Mouse (Mus musculus) MEL (cell line): ENCODE measurements around the gene Gm9803. TPM values are rescaled to one million over a fixed set of nuclear protein-coding genes. Genes with fewer than 3 reads are reported as not detected.
A peak's percentile ranks its signal among the peaks of the same experiment; 100 is the strongest.
"Not testable (repeated sequence)": the region's sequence is repeated elsewhere in the genome, so short reads cannot be mapped to it uniquely, and the experiment has no call there.

Source experiments
- DNase-seq: peaks from one replicate; pipeline ENCODE4 v3.0.0; 2011; ENCODE audit warnings: low read depth, low spot score
- H3K27ac ChIP-seq: 2 replicates; pipeline ENCODE4 v1.5.1; 2012; ENCODE audit warnings: low read depth, mild to moderate bottlenecking, control low read depth, low read length, moderate library complexity; ENCODE audit not compliant: control insufficient read depth
- H3K27me3 ChIP-seq, 2 experiments: fragments of 150-350 bp in 1 of 2; sonication (generic) in 1 of 2; 2 replicates each; pipeline ENCODE4 v1.6.1; 2012; ENCODE audit warnings: low read length in 2 of 2, mild to moderate bottlenecking in 2 of 2, improper control_type of control experiment in 1 of 2, moderate library complexity in 1 of 2; ENCODE audit not compliant: insufficient read depth in 2 of 2, control insufficient read depth in 1 of 2
- H3K36me3 ChIP-seq, 2 experiments: 2 replicates each; pipeline ENCODE4 v1.6.1; 2012 to 2014; ENCODE audit warnings: low read length in 2 of 2, improper control_type of control experiment in 1 of 2, inconsistent platforms in 1 of 2, mild to moderate bottlenecking in 1 of 2; ENCODE audit not compliant: insufficient read depth in 2 of 2, control insufficient read depth in 1 of 2
- H3K4me1 ChIP-seq, 2 experiments: fragments of 150-350 bp in 1 of 2; sonication (generic) in 1 of 2; 2 replicates each; pipeline ENCODE4 v1.6.1; 2012; ENCODE audit warnings: low read length in 2 of 2, improper control_type of control experiment in 1 of 2, mild to moderate bottlenecking in 1 of 2; ENCODE audit not compliant: insufficient read depth in 2 of 2, control insufficient read depth in 1 of 2
- H3K4me3 ChIP-seq, 2 experiments: fragments of 150-350 bp in 1 of 2; sonication (generic) in 1 of 2; 2 replicates each; pipeline ENCODE4 v1.5.1; 2012; ENCODE audit warnings: low read depth in 2 of 2, low read length in 2 of 2, mild to moderate bottlenecking in 2 of 2, moderate library complexity in 2 of 2, control low read depth in 1 of 2, improper control_type of control experiment in 1 of 2; ENCODE audit not compliant: control insufficient read depth in 1 of 2, insufficient read depth in 1 of 2
- H3K79me2 ChIP-seq: 2 replicates; pipeline ENCODE4 v1.6.1; 2012; ENCODE audit warnings: mild to moderate bottlenecking, low read length, moderate library complexity; ENCODE audit not compliant: control insufficient read depth, poor library complexity, insufficient read depth
- H3K9ac ChIP-seq: 2 replicates; pipeline ENCODE4 v1.6.1; 2012; ENCODE audit warnings: low read depth, mild to moderate bottlenecking, control low read depth, low read length, moderate library complexity; ENCODE audit not compliant: control insufficient read depth, poor library complexity, severe bottlenecking
- H3K9me3 ChIP-seq: fragments of 150-350 bp; sonication (generic); replicated peaks from 2 replicates; pipeline ENCODE4 v1.6.1; 2012; ENCODE audit warnings: mild to moderate bottlenecking, low read length, improper control_type of control experiment, moderate library complexity; ENCODE audit not compliant: insufficient read depth
- BHLHE40 ChIP-seq: IDR thresholded peaks from 2 replicates; pipeline ENCODE4 v1.6.1; 2012; ENCODE audit warnings: low read depth, mild to moderate bottlenecking, inconsistent platforms, low read length, improper control_type of control experiment, borderline replicate concordance
- CHD2 ChIP-seq: IDR thresholded peaks from 2 replicates; pipeline ENCODE4 v1.6.1; 2011; ENCODE audit warnings: low read length, improper control_type of control experiment
- CTCF ChIP-seq, 3 experiments: IDR thresholded peaks in 2 of 3; conservative IDR thresholded peaks in 1 of 3; 2 replicates each; pipeline ENCODE4 v1.5.1; 2011 to 2012; ENCODE audit warnings: low read length in 3 of 3, low read depth in 2 of 3, mild to moderate bottlenecking in 2 of 3, improper control_type of control experiment in 1 of 3, inconsistent platforms in 1 of 3, mixed read lengths in 1 of 3, moderate library complexity in 1 of 3; ENCODE audit not compliant: control insufficient read depth in 1 of 3, insufficient read depth in 1 of 3, poor library complexity in 1 of 3, severe bottlenecking in 1 of 3
- ELF1 ChIP-seq: IDR thresholded peaks from 2 replicates; pipeline ENCODE4 v1.6.1; 2014; ENCODE audit warnings: low read depth, mild to moderate bottlenecking, inconsistent platforms, low read length, improper control_type of control experiment, moderate library complexity
- ETS1 ChIP-seq: IDR thresholded peaks from 2 replicates; pipeline ENCODE4 v1.6.1; 2012; ENCODE audit warnings: low read depth, mild to moderate bottlenecking, inconsistent platforms, low read length, improper control_type of control experiment, moderate library complexity
- GABPA ChIP-seq: IDR thresholded peaks from 2 replicates; pipeline ENCODE4 v1.6.1; 2012; ENCODE audit warnings: low read depth, mild to moderate bottlenecking, inconsistent platforms, low read length, improper control_type of control experiment, moderate library complexity
- MAX ChIP-seq: IDR thresholded peaks from 2 replicates; pipeline ENCODE4 v1.6.1; 2011; ENCODE audit warnings: low read length, improper control_type of control experiment
- MEF2A ChIP-seq: IDR thresholded peaks from 2 replicates; pipeline ENCODE4 v1.6.1; 2014; ENCODE audit warnings: low read depth, mild to moderate bottlenecking, inconsistent platforms, low read length, improper control_type of control experiment; ENCODE audit not compliant: poor library complexity, insufficient replicate concordance, severe bottlenecking; ENCODE audit errors: extremely low read depth
- MXI1 ChIP-seq: IDR thresholded peaks from 2 replicates; pipeline ENCODE4 v1.6.1; 2011; ENCODE audit warnings: mild to moderate bottlenecking, low read depth, low read length, improper control_type of control experiment
- NELFE ChIP-seq: IDR thresholded peaks from 2 replicates; pipeline ENCODE4 v1.6.1; 2011; ENCODE audit warnings: low read depth, low read length, improper control_type of control experiment
- POLR2AphosphoS5 ChIP-seq: IDR thresholded peaks from 2 replicates; pipeline ENCODE4 v1.6.1; 2012; ENCODE audit warnings: low read depth, borderline replicate concordance, mild to moderate bottlenecking, inconsistent platforms, low read length, moderate library complexity, mixed read lengths
- RAD21 ChIP-seq: IDR thresholded peaks from 2 replicates; pipeline ENCODE4 v1.6.1; 2011; ENCODE audit warnings: mild to moderate bottlenecking, low read depth, low read length, improper control_type of control experiment
- RCOR1 ChIP-seq: IDR thresholded peaks from 2 replicates; pipeline ENCODE4 v1.6.1; 2012; ENCODE audit warnings: low read depth, mild to moderate bottlenecking, inconsistent platforms, low read length, improper control_type of control experiment
- SIN3A ChIP-seq: IDR thresholded peaks from 2 replicates; pipeline ENCODE4 v1.6.1; 2012; ENCODE audit warnings: low read length, improper control_type of control experiment, inconsistent platforms
- SMC3 ChIP-seq: IDR thresholded peaks from 2 replicates; pipeline ENCODE4 v1.6.1; 2011; ENCODE audit warnings: low read depth, low read length, improper control_type of control experiment
- TAL1 ChIP-seq: IDR thresholded peaks from 2 replicates; pipeline ENCODE4 v1.6.1; 2012; ENCODE audit warnings: mild to moderate bottlenecking, inconsistent platforms, low read length, moderate library complexity, mixed read lengths
- TBP ChIP-seq: IDR thresholded peaks from 2 replicates; pipeline ENCODE4 v1.8.0; 2011; ENCODE audit warnings: low read depth, low read length, improper control_type of control experiment
- TCF12 ChIP-seq: IDR thresholded peaks from 2 replicates; pipeline ENCODE4 v1.6.1; 2014; ENCODE audit warnings: low read depth, mild to moderate bottlenecking, inconsistent platforms, low read length, improper control_type of control experiment, moderate library complexity
- UBTF ChIP-seq: IDR thresholded peaks from 2 replicates; pipeline ENCODE4 v1.6.1; 2012; ENCODE audit warnings: low read depth, mild to moderate bottlenecking, inconsistent platforms, low read length, improper control_type of control experiment, moderate library complexity, borderline replicate concordance; ENCODE audit not compliant: insufficient read depth
- ZC3H11A ChIP-seq: IDR thresholded peaks from 2 replicates; pipeline ENCODE4 v1.6.1; 2012; ENCODE audit warnings: low read depth, mild to moderate bottlenecking, inconsistent platforms, low read length, improper control_type of control experiment
- ZNF384 ChIP-seq: IDR thresholded peaks from 2 replicates; pipeline ENCODE4 v1.6.1; 2012; ENCODE audit warnings: low read depth, mild to moderate bottlenecking, inconsistent platforms, low read length, improper control_type of control experiment
- polyA plus RNA-seq, 2 experiments: library from polyadenylated mRNA; stranded (reverse) in 1 of 2; unstranded in 1 of 2; fragments of >175 nt in 1 of 2; fragments of >200 nt in 1 of 2; gene quantifications; 2 replicates each; pipeline versions ENCODE4 v1.2.1 to v1.2.4; 2012; ENCODE audit warnings: low replicate concordance in 2 of 2, low read depth in 1 of 2; ENCODE audit not compliant: insufficient read length in 2 of 2, insufficient read depth in 1 of 2, missing spikeins in 1 of 2
- total RNA-seq: library from RNA; depleted of rRNA; stranded (reverse); fragments of 300-350 nt; gene quantifications from 2 replicates; pipeline ENCODE4 v1.2.3, GENCODE M21; 2012; rRNA removed

Gene Gm9803
- 10.1 and 18.7 TPM in 2 replicates for total RNA-seq
- 100 to 1,000 TPM in 1 of 2 experiments, not detected in 1; 137 TPM for polyA plus RNA-seq

DNA sequence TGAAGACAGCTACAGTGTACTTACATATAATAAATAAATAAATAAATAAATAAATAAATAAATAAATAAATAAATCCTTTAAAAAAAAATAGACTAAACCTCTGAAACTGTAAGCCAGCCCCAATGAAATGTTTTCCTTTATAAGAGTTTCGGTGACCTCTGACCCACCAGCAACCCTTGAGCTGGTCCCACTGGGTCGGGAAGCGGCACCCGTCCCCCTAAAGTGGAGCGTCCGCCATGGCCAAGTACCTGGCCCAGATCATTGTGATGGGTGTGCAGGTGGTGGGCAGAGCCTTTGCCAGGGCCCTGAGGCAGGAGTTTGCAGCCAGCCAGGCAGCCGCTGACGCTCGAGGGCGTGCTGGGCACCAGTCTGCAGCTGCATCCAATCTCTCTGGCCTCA lies at the start of gene Gm9803:
Gene Gm9803, plus strand, starts transcription at position 154 of the 400 bp plus-strand sequence.
- not testable (repeated sequence) for H3K27ac ChIP-seq, H3K4me3 ChIP-seq, DNase-seq

GRCm38 (mm10) chr10:43475376-43475775 lies 48.5 kb upstream of the Gm9803 start:
- Histone ChIP-seq H3K79me2 (peaks cover 20% of the 10 kb centered on the region), H3K4me3 (no peak overlapping the region), H3K4me1 (peaks cover 0 to 12% of the 10 kb centered on the region in 2 experiments; a peak in 3 of 4 replicates), H3K9ac (no peak overlapping the region), H3K36me3 (peaks cover 0 to 7% of the 10 kb centered on the region in 2 experiments; a peak in 2 of 4 replicates), H3K27ac (no peak overlapping the region), H3K27me3 (no peaks in the 10 kb centered on the region), H3K9me3 (no peaks in the 10 kb centered on the region)
- TF ChIP-seq CTCF (IDR thresholded peaks at IDR 0.05 in 2 of 3, conservative IDR thresholded peaks at IDR 0.05 in 1 of 3; ENCODE audit: control insufficient read depth in 1 of 3, insufficient read depth in 1 of 3, low read depth in 2 of 3, low read length in 3 of 3, poor library complexity in 1 of 3, severe bottlenecking in 1 of 3) (peak; percentile 68 to 71 (median 71)), CHD2 (0 out of 2 replicates have a peak, but pooled peaks have one; percentile 28), TCF12 (peak; percentile 25; the same call in 1 of the 2 replicates), SIN3A (peak; percentile 30; the same call in 1 of the 2 replicates), SMC3 (peak; percentile 57), TBP (no peak), ELF1 (0 out of 2 replicates have a peak, but pooled peaks have one; percentile 42), BHLHE40 (no peak), MEF2A (no peak), ZC3H11A (peak; percentile 26), RAD21 (peak; percentile 62), ZNF384 (peak; percentile 70)
- DNase-seq: peak; percentile 80

More for the DNA sequence above, at the start of gene Gm9803:
- H3K79me2 ChIP-seq, H3K9me3 ChIP-seq, H3K36me3 ChIP-seq, H3K9ac ChIP-seq, H3K27me3 ChIP-seq, H3K4me1 ChIP-seq: not testable (repeated sequence)

GRCm38 (mm10) chr10:43477459-43477858 lies 46.4 kb upstream of the Gm9803 start:
- TF ChIP-seq TAL1 (no peak), ETS1 (no peak), POLR2AphosphoS5 (no peak), MXI1 (no peak), ELF1 (no peak), RCOR1 (no peak), NELFE (no peak), CTCF (IDR thresholded peaks at IDR 0.05 in 2 of 3, conservative IDR thresholded peaks at IDR 0.05 in 1 of 3; ENCODE audit: control insufficient read depth in 1 of 3, insufficient read depth in 1 of 3, low read depth in 2 of 3, low read length in 3 of 3, poor library complexity in 1 of 3, severe bottlenecking in 1 of 3) (no peak), TCF12 (no peak), MEF2A (no peak), MAX (no peak), GABPA (no peak), UBTF (no peak), ZNF384 (no peak)
- Histone ChIP-seq H3K4me3 (peak overlapping the region; percentile 87 to 97), H3K27me3 (no peaks in the 10 kb centered on the region), H3K27ac (peak overlapping the region; percentile 85), H3K9ac (peak overlapping the region; percentile 86), H3K36me3 (peaks cover 0 to 20% of the 10 kb centered on the region in 2 experiments; a peak in 2 of 4 replicates), H3K79me2 (peaks cover 38% of the 10 kb centered on the region), H3K9me3 (no peaks in the 10 kb centered on the region), H3K4me1 (peaks cover 5 to 24% of the 10 kb centered on the region in 2 experiments)
- DNase-seq: no peak
